Mouse (Mus musculus) left cerebral cortex, adult 9 months (tissue): ENCODE measurements around the gene Gm10282.

Experiments
- DNase-seq, 2 experiments: peaks; one replicate each; pipeline ENCODE4 v3.0.0; 2022; ENCODE audit warnings: low spot score in 2 of 2

The Gm10282 gene

DNA sequence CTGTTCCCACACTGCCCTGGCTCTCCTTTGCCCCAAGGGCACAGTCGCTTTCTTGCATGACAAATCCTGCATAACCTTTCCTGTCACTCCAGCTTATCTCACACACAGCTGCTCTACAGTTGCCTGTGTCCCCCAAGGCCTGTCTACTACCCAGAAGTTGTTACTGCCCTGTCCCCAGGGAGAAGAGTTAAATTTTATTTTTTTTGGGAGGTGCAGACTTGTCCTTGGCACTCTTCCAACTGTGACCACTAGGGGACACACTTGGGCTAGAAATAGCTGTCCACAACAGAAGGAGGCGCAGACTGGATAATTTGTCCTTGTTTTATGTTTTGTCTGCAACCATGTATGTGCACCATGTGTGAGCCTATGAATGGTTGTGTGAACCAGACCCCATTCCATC is 44.0 kb downstream of the Gm10282 start:
- peak in 1 of 2 experiments; percentile 41 for DNase-seq

DNA sequence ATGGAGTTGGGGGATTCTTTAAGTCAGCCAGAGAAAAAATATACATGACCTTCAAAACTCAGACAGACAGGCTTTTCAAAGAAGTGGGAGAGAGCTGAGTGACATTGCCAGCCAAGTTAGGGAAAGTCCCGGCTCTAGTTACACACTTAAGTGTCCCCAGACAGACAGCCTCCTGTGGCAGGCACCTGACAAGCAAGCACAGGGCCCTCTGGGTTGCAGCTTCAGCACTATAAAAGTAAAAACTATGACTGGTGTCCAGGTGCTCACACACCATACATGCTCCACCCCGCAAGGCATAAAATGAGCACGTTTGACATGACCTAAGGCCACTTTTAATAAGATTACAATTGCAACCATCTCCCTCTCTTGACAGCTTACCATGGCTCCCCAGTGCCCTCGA is 44.5 kb downstream of the Gm10282 start:
- DNase-seq = no peak

DNA sequence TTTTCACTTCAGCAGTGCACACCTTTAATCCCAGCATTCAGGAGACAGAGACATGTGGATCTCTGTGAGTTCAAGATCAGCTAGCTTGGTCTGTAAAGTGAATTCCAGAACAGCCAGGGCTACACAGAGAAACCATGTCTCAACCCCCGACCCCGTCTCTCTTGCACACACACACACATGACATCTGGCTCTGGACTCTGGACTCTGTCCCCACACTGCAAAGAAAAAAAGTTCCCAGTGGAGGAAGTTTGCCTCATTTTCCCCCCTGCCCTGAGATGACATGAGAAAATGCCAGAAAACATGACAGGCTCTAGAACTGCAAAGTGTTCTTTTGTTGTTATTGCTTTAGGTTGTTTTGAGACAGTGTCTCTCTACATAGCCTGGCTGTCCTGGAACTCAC is 45.2 kb downstream of the Gm10282 start:
- no peak for DNase-seq

DNA sequence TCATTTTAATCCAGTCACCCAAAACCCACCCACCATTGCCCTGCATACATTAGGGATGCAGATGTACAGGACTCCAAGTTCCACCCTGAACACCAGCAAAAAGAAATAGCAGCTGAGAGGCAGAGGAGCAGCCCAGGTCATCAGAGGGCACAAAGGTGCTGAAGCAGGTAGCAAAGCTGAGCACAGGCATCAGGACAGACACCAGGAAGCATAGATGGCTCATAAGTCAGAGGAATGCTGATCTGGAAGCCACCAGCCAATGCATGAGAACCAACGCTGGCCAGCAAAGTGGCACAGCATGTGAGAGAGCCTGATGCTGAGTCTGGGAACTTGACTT is 47.2 kb downstream of the Gm10282 start:
- DNase-seq = no peak

DNA sequence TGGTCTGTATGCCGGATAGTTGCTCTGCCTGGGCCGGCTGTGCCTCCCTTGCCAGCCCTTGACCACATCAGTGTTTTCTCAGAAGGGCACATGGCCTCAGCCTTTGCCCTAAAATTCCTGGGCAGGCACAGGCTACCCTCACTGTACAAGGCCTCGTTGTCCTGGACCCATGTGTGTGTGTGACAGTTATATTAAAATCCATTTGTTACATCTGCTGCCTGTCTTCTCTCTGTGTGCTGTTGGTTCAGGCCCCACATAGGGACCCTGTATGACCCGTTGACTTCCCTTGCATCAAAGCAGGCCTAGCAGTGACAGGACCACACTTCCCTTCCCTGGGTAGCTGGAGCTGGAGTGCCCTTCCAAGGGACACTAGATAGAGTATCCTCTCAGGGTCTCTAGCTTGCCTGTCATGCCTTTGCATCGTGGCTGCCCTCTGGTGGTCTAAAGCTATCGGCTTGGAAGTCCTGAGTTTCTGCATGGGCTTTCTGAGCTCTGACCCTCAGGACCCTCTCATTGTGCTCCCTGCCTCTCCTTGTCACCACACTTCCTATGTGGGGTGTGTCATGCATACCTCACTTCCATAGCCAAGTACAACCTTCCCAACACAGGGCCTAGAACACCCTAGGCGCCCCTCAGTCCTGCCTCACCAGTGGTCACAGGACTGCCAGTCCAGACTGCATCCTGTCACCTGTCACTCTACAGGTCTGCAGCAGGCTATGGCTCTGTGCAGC is 47.7 kb downstream of the Gm10282 start:
- DNase-seq = no peak
